Mouse (Mus musculus) bone marrow macrophage, adult 2 months (primary cell): ENCODE results near the gene Tsc22d3. TPM values are rescaled to one million over a fixed set of nuclear protein-coding genes. Genes with fewer than 3 reads are reported as not detected.
"Not testable (repeated sequence)": the region's sequence is repeated elsewhere in the genome, so short reads cannot be mapped to it uniquely, and the experiment has no call there.

ENCODE experiments used
- H3K27ac ChIP-seq: 2 replicates; pipeline ENCODE4 v1.5.1; 2012; ENCODE audit warnings: low read depth, low read length; ENCODE audit not compliant: insufficient read depth
- H3K4me1 ChIP-seq: 2 replicates; pipeline ENCODE4 v1.6.1; 2012; ENCODE audit warnings: low read length; ENCODE audit not compliant: control insufficient read depth, insufficient read depth
- H3K4me3 ChIP-seq: 2 replicates; pipeline ENCODE4 v1.5.1; 2012; ENCODE audit warnings: mild to moderate bottlenecking, low read length, moderate library complexity; ENCODE audit not compliant: insufficient read depth
- CTCF ChIP-seq: IDR thresholded peaks from 2 replicates; pipeline ENCODE4 v1.5.1; 2012; ENCODE audit warnings: low read depth, mild to moderate bottlenecking, low read length, moderate library complexity
- POLR2A ChIP-seq: IDR thresholded peaks from 2 replicates; pipeline ENCODE4 v1.6.1; 2012; ENCODE audit warnings: mild to moderate bottlenecking, low read depth, low read length, borderline replicate concordance
- polyA plus RNA-seq: library from polyadenylated mRNA; stranded (reverse); fragments of >200 nt; gene quantifications from 2 replicates; pipeline ENCODE4 v1.2.4, GENCODE M21; 2012; ENCODE audit not compliant: missing spikeins, insufficient read depth, insufficient read length

Tsc22d3 gene
- polyA plus RNA-seq, 1 experiment = 118 TPM

GRCm38 (mm10) chrX:140513379-140513778 is 87.1 kb downstream of the Tsc22d3 start:
- Histone ChIP-seq H3K27ac (peak overlapping the region; percentile 21), H3K4me3 (no peak overlapping the region), H3K4me1 (peaks cover 50% of the 10 kb centered on the region)
- no peak for TF ChIP-seq POLR2A
- no peak for TF ChIP-seq CTCF

GRCm38 (mm10) chrX:140511687-140512651 is 88.5 kb downstream of the Tsc22d3 start:
- TF ChIP-seq POLR2A (no peak), CTCF (no peak)
- Histone ChIP-seq H3K27ac (peak overlapping the region; percentile 95), H3K4me1 (peaks cover 58% of the 10 kb centered on the region), H3K4me3 (no peak overlapping the region)

GRCm38 (mm10) chrX:140510696-140511429 is 89.6 kb downstream of the Tsc22d3 start:
- Histone ChIP-seq H3K27ac (peak overlapping the region; percentile 95), H3K4me3 (peak overlapping the region; percentile 20), H3K4me1 (peaks cover 65% of the 10 kb centered on the region)
- no peak for TF ChIP-seq POLR2A
- TF ChIP-seq CTCF = no peak

GRCm38 (mm10) chrX:140509817-140510216 is 90.6 kb downstream of the Tsc22d3 start:
- H3K4me1 ChIP-seq = peaks cover 68% of the 10 kb centered on the region
- peak overlapping the region; percentile 95 for H3K27ac ChIP-seq
- H3K4me3 ChIP-seq = peak overlapping the region; percentile 16; the same call in 1 of the 2 replicates
- no peak for TF ChIP-seq CTCF
- no peak for TF ChIP-seq POLR2A

GRCm38 (mm10) chrX:140508791-140509190 is 91.7 kb downstream of the Tsc22d3 start:
- not testable (repeated sequence) for H3K27ac ChIP-seq, H3K4me3 ChIP-seq
- peaks cover 66% of the 10 kb centered on the region for H3K4me1 ChIP-seq

- Histone ChIP-seq H3K27ac (peak overlapping the region; percentile 33; the same call in 1 of the 2 replicates), H3K4me3 (no peak overlapping the region), H3K4me1 (peaks cover 61% of the 10 kb centered on the region)
- TF ChIP-seq CTCF = no peak
- TF ChIP-seq POLR2A = no peak
Measured at GRCm38 (mm10) chrX:140507377-140507776, 93.1 kb downstream of the Tsc22d3 start.

- H3K27ac ChIP-seq = peak overlapping the region; percentile 36
- H3K4me1 ChIP-seq = peaks cover 58% of the 10 kb centered on the region
- no peak overlapping the region for H3K4me3 ChIP-seq
- TF ChIP-seq CTCF (no peak), POLR2A (no peak)
Measured at GRCm38 (mm10) chrX:140506436-140507180, 93.9 kb downstream of the Tsc22d3 start.

GRCm38 (mm10) chrX:140505497-140506238 is 94.8 kb downstream of the Tsc22d3 start:
- H3K4me3 ChIP-seq = no peak overlapping the region
- peak overlapping the region; percentile 73 for H3K27ac ChIP-seq
- H3K4me1 ChIP-seq = peaks cover 52% of the 10 kb centered on the region
- no peak for TF ChIP-seq CTCF
- TF ChIP-seq POLR2A = no peak

- Histone ChIP-seq H3K4me3 (no peak overlapping the region), H3K4me1 (peaks cover 43% of the 10 kb centered on the region), H3K27ac (peak overlapping the region; percentile 75)
- TF ChIP-seq POLR2A = no peak
- peak; percentile 43; the same call in 1 of the 2 replicates for TF ChIP-seq CTCF
Measured at GRCm38 (mm10) chrX:140503905-140504304, 96.6 kb downstream of the Tsc22d3 start.
